Mouse (Mus musculus): ENCODE measurements around the gene Soat2.

Soat2 gene

DNA sequence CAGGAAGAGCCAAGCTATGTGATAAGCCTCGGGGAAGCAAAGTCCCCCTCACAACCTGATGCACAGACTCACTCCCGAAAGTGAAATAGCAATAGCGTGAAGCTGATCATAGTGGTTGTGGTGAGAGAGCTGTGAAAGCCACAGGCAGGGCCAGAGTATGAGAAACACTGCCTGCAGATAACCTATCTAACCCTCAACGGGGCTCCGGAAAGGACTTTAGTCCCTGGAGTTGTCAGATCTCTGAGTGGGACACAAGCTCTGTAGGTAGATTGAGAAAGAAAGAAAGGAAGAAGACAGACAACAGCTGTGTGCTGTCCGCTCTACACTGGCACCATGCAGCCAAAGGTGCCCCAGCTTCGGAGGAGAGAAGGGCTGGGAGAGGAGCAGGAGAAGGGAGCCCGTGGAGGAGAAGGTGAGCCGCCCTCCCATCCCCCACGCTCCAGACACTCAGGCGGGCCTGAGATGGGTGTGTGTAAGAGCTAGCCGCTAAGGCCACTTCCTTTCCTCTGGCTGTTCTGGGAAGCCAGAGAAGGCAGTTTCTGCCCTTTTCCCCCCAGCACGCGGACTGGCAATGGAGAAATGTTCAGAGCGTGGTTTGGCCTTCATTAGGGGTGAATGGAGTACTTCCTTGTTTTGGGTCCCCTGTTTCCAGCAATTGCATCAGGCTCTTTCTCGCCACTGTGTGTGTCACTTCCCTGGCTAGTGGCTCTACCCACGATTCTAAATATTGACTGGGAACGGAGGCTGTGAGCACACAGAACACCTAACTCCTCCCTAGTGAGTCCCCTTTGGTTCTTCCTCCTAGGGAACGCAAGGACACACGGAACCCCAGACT is at the start of gene Soat2:
Gene Soat2 (plus strand): TSS at position 226 of the 835 bp plus-strand sequence.
- DNase-seq (ENCODE audit: low spot score in 2 of 2): no peak

GRCm38 (mm10) chr15:102100996-102101671 is 49.2 kb upstream of the Soat2 start:
- DNase-seq (ENCODE audit: low spot score in 2 of 2): no peak

DNA sequence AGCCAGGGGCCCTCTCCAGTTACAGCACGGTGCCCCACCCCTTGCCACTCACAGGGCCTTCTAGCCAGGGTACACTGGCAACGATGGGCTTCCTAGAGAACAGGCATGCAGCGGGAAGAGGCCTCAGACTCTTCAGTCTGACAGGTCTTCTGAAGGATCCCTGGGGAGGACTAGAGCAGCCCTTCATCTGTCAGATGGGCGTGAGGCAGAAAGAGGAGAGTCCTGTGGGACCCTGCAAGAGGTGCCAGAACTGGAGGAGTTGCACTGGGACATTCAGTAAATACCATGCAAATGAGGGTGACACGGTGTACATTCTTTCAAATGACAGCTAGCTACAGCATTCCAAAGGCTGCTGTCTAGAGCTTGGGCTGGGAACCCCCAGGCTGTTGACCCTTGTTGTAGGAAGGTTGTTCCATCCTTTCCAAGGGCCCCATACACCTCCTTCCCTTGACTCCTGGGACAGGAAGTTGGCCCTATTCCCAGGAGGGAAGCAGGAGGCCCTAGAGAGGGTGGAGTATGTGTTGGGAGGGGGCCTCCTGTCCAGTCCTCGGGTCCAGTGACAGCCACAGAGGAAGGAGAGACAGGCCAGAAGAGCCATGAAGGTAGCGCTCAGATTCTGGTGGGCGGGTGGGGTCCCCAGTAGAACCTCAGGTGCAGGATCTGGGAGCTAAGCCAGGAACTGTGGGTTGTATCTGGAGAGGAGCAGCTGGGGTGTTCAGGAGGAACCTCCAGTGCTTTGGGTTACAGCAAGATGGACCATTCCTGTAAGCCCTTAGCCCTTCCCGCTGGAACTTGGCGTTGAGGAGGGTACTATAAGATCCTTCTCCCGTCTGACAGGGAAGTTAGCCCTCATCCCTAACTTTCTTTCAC is 48.4 kb upstream of the Soat2 start:
- no peak for DNase-seq (ENCODE audit: low spot score in 2 of 2)

GRCm38 (mm10) chr15:102102548-102103121 is 47.7 kb upstream of the Soat2 start:
- no peak for DNase-seq (ENCODE audit: low spot score in 2 of 2)

DNA sequence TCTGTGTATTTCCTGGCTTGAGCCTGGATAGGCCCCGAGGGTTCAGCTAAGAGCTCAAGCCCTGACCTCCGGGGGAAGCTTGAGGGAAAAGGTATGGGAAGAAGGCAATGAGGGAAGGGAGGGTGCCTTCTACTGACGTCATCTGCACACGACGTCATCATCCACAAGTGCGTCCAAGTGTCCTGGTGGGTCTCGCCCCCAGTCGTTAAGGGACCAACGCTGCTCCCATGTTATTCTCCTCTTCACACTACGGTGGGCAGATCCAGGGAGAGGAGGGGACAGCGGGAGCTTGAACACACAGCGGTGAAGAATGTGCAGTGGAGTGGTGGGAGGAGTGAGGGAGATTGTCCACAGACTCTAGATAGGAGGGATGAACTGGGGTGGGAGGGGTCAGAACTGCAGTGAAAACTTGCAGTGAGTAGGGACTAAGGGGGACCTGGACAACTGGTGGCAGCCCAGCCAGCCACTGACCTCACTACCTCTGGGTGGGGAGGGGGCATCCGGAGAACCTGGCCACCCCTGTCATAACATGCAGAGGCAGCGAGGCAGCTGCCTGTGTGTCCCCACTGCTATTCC is 46.9 kb upstream of the Soat2 start:
- DNase-seq (ENCODE audit: low spot score in 2 of 2): no peak

DNA sequence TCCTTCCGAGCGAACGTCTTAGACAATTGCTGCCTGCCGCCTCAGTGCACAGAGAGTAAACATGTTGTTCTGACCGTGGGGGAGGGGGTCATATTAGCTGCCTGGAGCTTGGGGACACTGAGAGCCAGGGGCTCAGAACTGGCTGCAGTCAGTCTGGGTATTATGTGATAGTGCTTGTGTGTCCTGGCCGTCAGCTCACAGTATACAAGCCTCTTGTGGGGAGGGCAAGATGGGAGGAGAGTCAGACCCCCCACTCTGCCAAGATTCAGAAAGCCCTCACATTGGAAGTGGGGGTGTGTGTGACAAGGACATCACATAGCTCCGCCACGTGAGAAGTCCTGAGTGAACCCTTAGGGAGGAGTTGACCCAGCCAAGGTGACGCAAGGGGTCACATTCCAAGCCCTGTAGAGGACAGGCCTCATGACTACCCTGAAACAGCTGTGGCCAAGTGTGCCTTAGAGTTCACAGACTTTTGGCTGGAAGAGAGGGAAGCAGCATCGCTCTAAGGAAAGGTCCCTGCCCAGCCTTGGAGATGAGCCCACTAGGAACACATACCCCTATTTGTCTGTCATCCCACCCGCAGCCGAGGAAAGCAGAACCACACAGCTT is 46.3 kb upstream of the Soat2 start:
- no peak for DNase-seq (ENCODE audit: low spot score in 2 of 2)

- DNase-seq (ENCODE audit: low spot score in 2 of 2): no peak
Measured at GRCm38 (mm10) chr15:102105360-102105759, 45.0 kb upstream of the Soat2 start.

GRCm38 (mm10) chr15:102105764-102106730 is 44.3 kb upstream of the Soat2 start:
- DNase-seq (ENCODE audit: low spot score in 2 of 2): no peak

- no peak for DNase-seq (ENCODE audit: low spot score in 2 of 2)
Measured at GRCm38 (mm10) chr15:102106754-102107456, 43.4 kb upstream of the Soat2 start.

GRCm38 (mm10) chr15:102107689-102108573 is 42.4 kb upstream of the Soat2 start:
- DNase-seq (ENCODE audit: low spot score in 2 of 2): peak in 1 of 2 experiments; percentile 78

- peak; percentile 67 to 82 for DNase-seq (ENCODE audit: low spot score in 2 of 2)
Measured at GRCm38 (mm10) chr15:102108651-102109525, 41.4 kb upstream of the Soat2 start.

DNA sequence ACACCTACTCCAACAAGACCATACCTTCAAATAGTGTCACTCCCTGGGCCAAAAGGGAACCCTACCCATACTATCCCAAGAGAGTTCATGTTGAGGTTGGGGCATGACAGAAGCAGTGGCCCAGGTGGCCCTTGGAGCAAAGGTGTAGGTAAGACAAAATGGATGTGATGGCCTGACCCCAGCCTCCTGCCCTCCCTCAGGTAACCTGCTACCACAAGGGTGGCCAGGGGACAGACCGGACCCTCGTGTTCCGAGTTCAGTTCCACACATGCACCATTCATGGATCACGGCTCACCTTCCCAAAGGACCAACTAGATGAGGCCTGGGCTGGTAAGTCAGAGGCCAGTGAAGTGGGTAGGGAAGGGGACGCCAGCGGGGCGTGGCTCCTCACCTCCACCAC is 40.1 kb upstream of the Soat2 start:
- DNase-seq (ENCODE audit: low spot score in 2 of 2): no peak

GRCm38 (mm10) chr15:102110701-102111494 is 39.4 kb upstream of the Soat2 start:
- DNase-seq (ENCODE audit: low spot score in 2 of 2): no peak

- DNase-seq (ENCODE audit: low spot score in 2 of 2): no peak
Measured at GRCm38 (mm10) chr15:102111495-102111829, 38.9 kb upstream of the Soat2 start.

DNA sequence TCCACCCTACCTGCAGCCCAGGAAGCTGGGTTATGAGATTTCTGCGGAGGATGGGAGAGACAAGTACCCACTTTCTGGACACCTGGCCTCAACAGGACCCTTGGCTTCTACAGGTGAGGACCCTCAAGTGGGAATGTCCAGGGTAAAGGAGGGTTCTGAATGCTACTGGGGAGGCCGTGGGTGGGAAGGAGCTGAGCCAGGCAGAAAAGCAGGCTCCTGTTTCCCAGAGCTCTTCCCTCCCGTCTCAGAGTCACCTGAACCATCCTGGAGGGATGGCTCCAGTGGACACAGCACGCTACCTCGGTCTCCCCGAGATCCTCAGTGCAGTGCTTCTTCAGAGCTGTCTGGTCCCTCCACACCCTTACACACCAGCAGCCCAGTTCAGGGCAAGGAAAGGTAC is 38.1 kb upstream of the Soat2 start:
- no peak for DNase-seq (ENCODE audit: low spot score in 2 of 2)

DNA sequence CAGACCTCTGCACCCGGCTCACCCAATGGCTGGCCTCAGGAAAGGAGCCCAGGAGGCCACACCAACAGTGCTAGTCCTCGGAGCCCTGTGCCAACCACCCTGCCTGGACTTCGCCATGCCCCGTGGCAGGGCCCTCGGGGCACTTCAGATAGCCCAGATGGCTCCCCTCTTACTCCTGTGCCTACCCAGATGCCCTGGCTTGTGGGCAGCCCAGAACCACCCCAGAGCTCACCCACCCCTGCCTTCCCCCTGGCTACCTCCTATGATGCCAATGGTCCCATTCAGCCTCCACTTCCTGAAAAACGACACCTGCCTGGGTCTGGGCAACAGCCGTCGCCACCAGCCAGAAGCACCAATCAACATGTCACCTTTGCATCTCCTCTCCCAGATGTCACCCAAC is 37.5 kb upstream of the Soat2 start:
- no peak for DNase-seq (ENCODE audit: low spot score in 2 of 2)

Measured in cerebellum, postnatal 4 days (tissue).